In the genomic region with DNA sequence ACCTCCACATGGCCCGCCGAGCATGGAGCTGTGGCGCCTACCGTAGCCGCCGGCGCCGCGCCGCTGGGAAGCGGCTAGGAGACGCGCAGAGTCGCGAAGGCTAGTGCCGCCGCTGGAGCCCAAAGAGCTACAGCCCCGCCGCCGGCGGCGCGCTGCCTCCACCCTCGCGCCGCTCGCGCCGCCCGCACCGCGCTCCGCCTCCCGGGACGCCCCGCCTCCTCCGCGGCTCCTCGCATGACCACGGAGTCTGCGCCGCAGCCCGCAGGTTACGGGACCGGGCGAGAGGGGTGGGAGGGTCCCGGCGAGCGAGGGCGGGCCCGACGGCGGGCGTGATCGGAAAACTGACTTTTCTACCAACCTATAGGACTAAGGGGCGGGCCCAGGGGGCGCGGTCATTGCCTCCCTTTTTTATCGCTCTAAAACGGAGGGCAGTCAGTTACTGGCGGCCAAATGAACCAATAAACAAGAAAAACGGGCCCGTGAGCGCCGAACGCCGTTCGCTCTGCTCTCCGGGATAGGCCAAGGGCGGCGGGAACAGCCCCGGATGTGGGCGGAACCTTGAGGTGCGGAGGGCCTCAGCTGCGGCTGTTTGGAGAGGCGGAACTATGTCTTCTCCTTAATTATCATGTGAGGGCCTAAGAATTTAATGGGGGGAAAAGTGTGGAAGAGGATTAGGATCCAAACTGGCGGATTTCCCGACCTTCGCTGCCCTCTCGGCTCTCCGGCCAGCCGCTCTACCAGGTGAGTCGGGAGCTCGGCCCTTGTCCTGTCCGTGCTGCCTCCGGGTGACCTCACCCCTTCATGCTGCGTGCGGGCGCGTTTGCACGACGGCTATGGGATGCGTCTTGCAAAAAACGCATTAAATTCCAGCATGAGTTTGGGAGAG, we compare ENCODE assay signal across 8 mouse cellular contexts. TPM values are rescaled to one million over a fixed set of nuclear protein-coding genes. Genes with fewer than 3 reads are reported as not detected.
DNase-seq lines count a peak whose midpoint lies in the region; ATAC-seq lines count a peak whose summit lies in the region.

A gene (minus strand): TSS at position 210 of the 886 bp plus-strand sequence.
A gene (plus strand): TSS at position 277 of the 886 bp plus-strand sequence.

- peak within 1 kb of the TSS; percentile 88 to 96 for H3K27ac ChIP-seq in heart, embryonic 14.5 days (replicated peaks in 1 of 2; ENCODE audit: control insufficient read depth in 1 of 2, insufficient read depth in 1 of 2, low read depth in 2 of 2, low read length in 2 of 2)
- peak within 1 kb of the TSS; percentile 96 for H3K27ac ChIP-seq in liver, embryonic 13.5 days
- peak within 1 kb of the TSS; percentile 94 for H3K27ac ChIP-seq in stomach, embryonic 16.5 days (ENCODE audit: low read length)

- H3K9ac ChIP-seq in heart, embryonic 14.5 days (ENCODE audit: low read length) = peak within 1 kb of the TSS; percentile 90
- H3K9ac ChIP-seq in liver, embryonic 13.5 days = peak within 1 kb of the TSS; percentile 96
- H3K9ac ChIP-seq in stomach, embryonic 16.5 days (ENCODE audit: low read length) = peak within 1 kb of the TSS; percentile 92

- H3K9me3 ChIP-seq in heart, embryonic 14.5 days (ENCODE audit: control insufficient read depth, low read length) = no peaks in the 10 kb centered on the region
- no peaks in the 10 kb centered on the region for H3K9me3 ChIP-seq in liver, embryonic 13.5 days (replicated peaks)
- H3K9me3 ChIP-seq in stomach, embryonic 16.5 days (replicated peaks; ENCODE audit: control insufficient read depth, low read length) = no peaks in the 10 kb centered on the region

- peaks cover 4 to 28% of the 10 kb centered on the region in 2 experiments for H3K4me1 ChIP-seq in heart, embryonic 14.5 days (ENCODE audit: control insufficient read depth in 2 of 2, insufficient read depth in 2 of 2, low read length in 2 of 2)
- H3K4me1 ChIP-seq in liver, embryonic 13.5 days (replicated peaks) = peaks cover 46% of the 10 kb centered on the region
- H3K4me1 ChIP-seq in stomach, embryonic 16.5 days (ENCODE audit: control insufficient read depth, insufficient read depth, low read length) = peaks cover 15% of the 10 kb centered on the region

- H3K4me3 ChIP-seq in heart, embryonic 14.5 days (ENCODE audit: control insufficient read depth in 1 of 2, insufficient read depth in 1 of 2, low read depth in 1 of 2, low read length in 2 of 2) = peak within 1 kb of the TSS; percentile 76 to 79
- H3K4me3 ChIP-seq in liver, embryonic 13.5 days (replicated peaks) = peak within 1 kb of the TSS; percentile 91
- peak within 1 kb of the TSS; percentile 88 for H3K4me3 ChIP-seq in stomach, embryonic 16.5 days (replicated peaks; ENCODE audit: low read length)

- under 1% methylated on average over 93 of the region's 94 CpGs for WGBS in heart, embryonic 14.5 days
- WGBS in liver, embryonic 13.5 days (ENCODE audit: insufficient replicate concordance) = 0% methylated on average over 91 of the region's 94 CpGs
- WGBS in stomach, embryonic 16.5 days = under 1% methylated on average over 94 of the region's 94 CpGs

- peak within 1 kb of the TSS; percentile 88 for H3K4me2 ChIP-seq in heart, embryonic 14.5 days (ENCODE audit: low read length)
- peak within 1 kb of the TSS; percentile 93 for H3K4me2 ChIP-seq in liver, embryonic 13.5 days
- H3K4me2 ChIP-seq in stomach, embryonic 16.5 days (ENCODE audit: low read depth, low read length) = peak within 1 kb of the TSS; percentile 91

- ATAC-seq in CD4-positive, CD25-positive, alpha-beta regulatory T cell, adult 4 months = peak; percentile 88
- ATAC-seq in heart, embryonic 14.5 days (ENCODE audit: insufficient number of reproducible peaks, insufficient read depth, low FRiP score, low read depth) = peak; percentile 99
- peak; percentile 97 for ATAC-seq in liver, embryonic 13.5 days (ENCODE audit: low read depth)
- ATAC-seq in stomach, embryonic 16.5 days (ENCODE audit: insufficient read depth, low FRiP score) = peak; percentile 100

- peaks cover 21% of the 10 kb centered on the region for H3K36me3 ChIP-seq in heart, embryonic 14.5 days (ENCODE audit: control insufficient read depth, insufficient read depth, low read length)
- H3K36me3 ChIP-seq in liver, embryonic 13.5 days = peaks cover 16% of the 10 kb centered on the region; the same call in 1 of the 2 replicates
- H3K36me3 ChIP-seq in stomach, embryonic 16.5 days (ENCODE audit: control insufficient read depth, insufficient read depth, low read length) = 0 out of 2 replicates have a peak, but pooled peaks cover 2% of the 10 kb centered on the region

- peak; percentile 99 for DNase-seq in c-Kit-negative CD71-positive TER-119-positive erythroid progenitor cells, embryonic 14.5 days (ENCODE audit: low read depth, low spot score)
- DNase-seq in fibroblast of lung, adult 2 months (ENCODE audit: low read depth) = peak; percentile 99
- DNase-seq in kidney, postnatal 14 days = peak; percentile 100
- peak; percentile 99 for DNase-seq in liver, embryonic 13.5 days
- peak; percentile 97 for DNase-seq in neural tube, embryonic 10.5 days (ENCODE audit: extremely low spot score, low spot score)

- no peaks in the 10 kb centered on the region for H3K27me3 ChIP-seq in heart, embryonic 14.5 days (ENCODE audit: control insufficient read depth, insufficient read depth, low read length)
- no peaks in the 10 kb centered on the region for H3K27me3 ChIP-seq in liver, embryonic 13.5 days
- no peaks in the 10 kb centered on the region for H3K27me3 ChIP-seq in stomach, embryonic 16.5 days (ENCODE audit: control insufficient read depth, insufficient read depth, low read length)

RNA-seq across cellular contexts. Expression of the first gene that starts in this region (rescaled TPM):
- polyA plus RNA-seq in CD4-positive, CD25-positive, alpha-beta regulatory T cell, adult 4 months (2017; shearing (Covaris generic)) = 10 to 100 TPM; 46.0 to 49.2 TPM
- polyA plus RNA-seq in heart, embryonic 14.5 days (2014; fragmentation: Nextera tagmentation; extraction: Ambion mirVana) = 44.7 and 46.0 TPM in 2 replicates
- 6.2 and 8.7 TPM in 2 replicates for polyA plus RNA-seq in liver, embryonic 13.5 days (2015; fragmentation: Nextera tagmentation; extraction: Ambion mirVana)
- 12.0 and 13.9 TPM in 2 replicates for polyA plus RNA-seq in stomach, embryonic 16.5 days (2015; fragmentation: Nextera tagmentation; extraction: Ambion mirVana)

RNA-seq across cellular contexts. Expression of the second gene that starts in this region (rescaled TPM):
- 10 to 100 TPM; 45.1 to 57.8 TPM for polyA plus RNA-seq in CD4-positive, CD25-positive, alpha-beta regulatory T cell, adult 4 months (2017; shearing (Covaris generic))
- 53.3 and 56.2 TPM in 2 replicates for polyA plus RNA-seq in heart, embryonic 14.5 days (2014; fragmentation: Nextera tagmentation; extraction: Ambion mirVana)
- polyA plus RNA-seq in liver, embryonic 13.5 days (2015; fragmentation: Nextera tagmentation; extraction: Ambion mirVana) = 39.5 and 40.6 TPM in 2 replicates
- 47.8 and 49.0 TPM in 2 replicates for polyA plus RNA-seq in stomach, embryonic 16.5 days (2015; fragmentation: Nextera tagmentation; extraction: Ambion mirVana)

Comparison
In these comparisons a context has a peak if more than half of its experiments do, and no peak if none do; other contexts are left out.
1. Peak in every context shown above with its lines: DNase-seq, ATAC-seq, H3K4me3 ChIP-seq and H3K27ac ChIP-seq.